Mouse (Mus musculus) ES-E14 (cell line): ENCODE measurements around the gene Notch2. TPM values are rescaled to one million over a fixed set of nuclear protein-coding genes. Genes with fewer than 3 reads are reported as not detected.
A peak's percentile ranks its signal among the peaks of the same experiment; 100 is the strongest.

Experiments
- DNase-seq: peaks from one replicate; pipeline ENCODE4 v3.0.0-alpha.2; 2013; ENCODE audit warnings: low read depth, low spot score
- H3K27ac ChIP-seq: 2 replicates; pipeline ENCODE4 v1.5.1; 2012; ENCODE audit warnings: low read depth, mild to moderate bottlenecking, low read length, moderate library complexity, mixed read lengths; ENCODE audit not compliant: poor library complexity, insufficient read depth, severe bottlenecking
- H3K36me3 ChIP-seq: 2 replicates; pipeline ENCODE4 v1.6.1; 2012; ENCODE audit warnings: mild to moderate bottlenecking, low read length, moderate library complexity, mixed read lengths; ENCODE audit not compliant: control insufficient read depth, poor library complexity, insufficient read depth, severe bottlenecking
- H3K4me1 ChIP-seq, 2 experiments: fragments of 150-350 bp in 1 of 2; sonication (generic) in 1 of 2; 2 replicates each; pipeline ENCODE4 v1.6.1; 2012; ENCODE audit warnings: low read length in 2 of 2, mild to moderate bottlenecking in 1 of 2, mixed read lengths in 1 of 2; ENCODE audit not compliant: control insufficient read depth in 2 of 2, insufficient read depth in 2 of 2, poor library complexity in 1 of 2
- H3K4me3 ChIP-seq, 2 experiments: fragments of 150-350 bp in 1 of 2; sonication (generic) in 1 of 2; 2 replicates each; pipeline ENCODE4 v1.5.1; 2012; ENCODE audit warnings: low read length in 2 of 2, low read depth in 1 of 2, mild to moderate bottlenecking in 1 of 2, mixed read lengths in 1 of 2; ENCODE audit not compliant: insufficient read depth in 1 of 2, poor library complexity in 1 of 2, severe bottlenecking in 1 of 2
- H3K9ac ChIP-seq: 2 replicates; pipeline ENCODE4 v1.6.1; 2012; ENCODE audit warnings: low read depth, mild to moderate bottlenecking, low read length, mixed read lengths; ENCODE audit not compliant: poor library complexity, insufficient read depth, severe bottlenecking
- H3K9me3 ChIP-seq: fragments of 150-350 bp; sonication (generic); 2 replicates; pipeline ENCODE4 v1.6.1; 2012; ENCODE audit warnings: low read depth, mild to moderate bottlenecking, low read length; ENCODE audit not compliant: control insufficient read depth, insufficient read depth
- CHD2 ChIP-seq: IDR thresholded peaks from 2 replicates; pipeline ENCODE4 v1.6.1; 2014; ENCODE audit warnings: mild to moderate bottlenecking, low read depth, low read length, inconsistent platforms
- HCFC1 ChIP-seq: IDR thresholded peaks from 2 replicates; pipeline ENCODE4 v1.6.1; 2012; ENCODE audit warnings: low read length, inconsistent platforms, borderline replicate concordance; ENCODE audit not compliant: insufficient read depth
- MAFK ChIP-seq: IDR thresholded peaks from 2 replicates; pipeline ENCODE4 v1.6.1; 2014; ENCODE audit warnings: mild to moderate bottlenecking, low read depth, low read length, inconsistent platforms; ENCODE audit not compliant: insufficient read depth
- ZC3H11A ChIP-seq: IDR thresholded peaks from 2 replicates; pipeline ENCODE4 v1.6.1; 2012; ENCODE audit warnings: low read depth, mild to moderate bottlenecking, inconsistent platforms, low read length, borderline replicate concordance
- ZNF384 ChIP-seq: IDR thresholded peaks from 2 replicates; pipeline ENCODE4 v1.6.1; 2012; ENCODE audit warnings: low read depth, low read length, inconsistent platforms
- in situ Hi-C, 2 experiments: fragments of 600-800 bp; cut with MboI; formaldehyde crosslinking; loops; one replicate each; pipeline ENCODE4 v1.15.1; 2025; ENCODE audit warnings: low sequenced_read_pairs in 2 of 2, inconsistent platforms in 1 of 2; ENCODE audit not compliant: unreplicated experiment in 2 of 2
- total RNA-seq: library from RNA; depleted of rRNA; stranded (reverse); fragments of 300-350 nt; gene quantifications from 2 replicates; pipeline ENCODE4 v1.2.3, GENCODE M21; 2012

Gene Notch2
- total RNA-seq, 1 experiment: 41.5 TPM

- no peak overlapping the region for H3K4me3 ChIP-seq
- no peak for TF ChIP-seq CHD2
- TF ChIP-seq HCFC1: no peak
- TF ChIP-seq ZNF384: no peak
- no peak for TF ChIP-seq MAFK
- no peak for TF ChIP-seq ZC3H11A
- peaks cover 2% of the 10 kb centered on the region for H3K36me3 ChIP-seq
- in situ Hi-C loops: no loop called here
- no peaks in the 10 kb centered on the region for H3K9me3 ChIP-seq
- DNase-seq: no peak
- no peak overlapping the region for H3K9ac ChIP-seq
- H3K27ac ChIP-seq: no peak overlapping the region
- no peaks in the 10 kb centered on the region for H3K4me1 ChIP-seq
Measured at GRCm38 (mm10) chr3:98094629-98095583, 81.6 kb downstream of the Notch2 start.

- Histone ChIP-seq H3K4me3 (no peak overlapping the region), H3K36me3 (peaks cover 17% of the 10 kb centered on the region), H3K9ac (no peak overlapping the region), H3K27ac (no peak overlapping the region), H3K4me1 (no peaks in the 10 kb centered on the region), H3K9me3 (no peaks in the 10 kb centered on the region)
- in situ Hi-C loops: no loop called here
- DNase-seq: no peak
- TF ChIP-seq HCFC1 (no peak), ZNF384 (no peak)
Measured at GRCm38 (mm10) chr3:98096981-98097380, 83.7 kb downstream of the Notch2 start.

- Histone ChIP-seq H3K27ac (no peak overlapping the region), H3K36me3 (peaks cover 30% of the 10 kb centered on the region), H3K4me3 (no peak overlapping the region), H3K9ac (no peak overlapping the region), H3K4me1 (no peaks in the 10 kb centered on the region), H3K9me3 (no peaks in the 10 kb centered on the region)
- in situ Hi-C loops: no loop called here
- DNase-seq: no peak
- TF ChIP-seq HCFC1 (no peak), MAFK (no peak), ZNF384 (no peak), CHD2 (no peak), ZC3H11A (no peak)
Measured at GRCm38 (mm10) chr3:98098676-98099075, 85.3 kb downstream of the Notch2 start.

- peaks cover 35% of the 10 kb centered on the region for H3K36me3 ChIP-seq
- no peak overlapping the region for H3K9ac ChIP-seq
- TF ChIP-seq ZC3H11A: no peak
- TF ChIP-seq MAFK: no peak
- no peak for TF ChIP-seq ZNF384
- no peak for TF ChIP-seq HCFC1
- TF ChIP-seq CHD2: no peak
Measured at GRCm38 (mm10) chr3:98099287-98099686, 86.0 kb downstream of the Notch2 start.

GRCm38 (mm10) chr3:98101541-98101940 is 88.2 kb downstream of the Notch2 start:
- DNase-seq: no peak

More at GRCm38 (mm10) chr3:98099287-98099686, 86.0 kb downstream of the Notch2 start:
- DNase-seq: peak; percentile 35
- no peak overlapping the region for H3K27ac ChIP-seq
- H3K4me1 ChIP-seq: no peaks in the 10 kb centered on the region
- no peak overlapping the region for H3K4me3 ChIP-seq
- no peaks in the 10 kb centered on the region for H3K9me3 ChIP-seq
- in situ Hi-C loops: no loop called here

More at GRCm38 (mm10) chr3:98101541-98101940, 88.2 kb downstream of the Notch2 start:
- Histone ChIP-seq H3K9ac (no peak overlapping the region), H3K4me1 (no peaks in the 10 kb centered on the region), H3K9me3 (no peaks in the 10 kb centered on the region), H3K36me3 (peaks cover 44% of the 10 kb centered on the region), H3K27ac (no peak overlapping the region), H3K4me3 (no peak overlapping the region)
- in situ Hi-C loops: no loop called here
- no peak for TF ChIP-seq MAFK
- TF ChIP-seq ZC3H11A: no peak
- no peak for TF ChIP-seq ZNF384
